Mouse (Mus musculus): Measurements from ENCODE around the gene Adora2a. TPM values are rescaled to one million over a fixed set of nuclear protein-coding genes. Genes with fewer than 3 reads are reported as not detected.
"Not testable (repeated sequence)": the region's sequence is repeated elsewhere in the genome, so short reads cannot be mapped to it uniquely, and the experiment has no call there.

Gene Adora2a
- polyA plus RNA-seq, 2 experiments from 2014 or later, result 16.1 to 36.3 TPM

GRCm38 (mm10) chr10:75350564-75350963 is 33.9 kb downstream of the Adora2a start:
- ATAC-seq, result no peak

GRCm38 (mm10) chr10:75352541-75352940 is 35.9 kb downstream of the Adora2a start:
- ATAC-seq, result no peak

- peak; percentile 97 for ATAC-seq
These were observed 37.2 kb downstream of the Adora2a start for GRCm38 (mm10) chr10:75353838-75354241.

DNA sequence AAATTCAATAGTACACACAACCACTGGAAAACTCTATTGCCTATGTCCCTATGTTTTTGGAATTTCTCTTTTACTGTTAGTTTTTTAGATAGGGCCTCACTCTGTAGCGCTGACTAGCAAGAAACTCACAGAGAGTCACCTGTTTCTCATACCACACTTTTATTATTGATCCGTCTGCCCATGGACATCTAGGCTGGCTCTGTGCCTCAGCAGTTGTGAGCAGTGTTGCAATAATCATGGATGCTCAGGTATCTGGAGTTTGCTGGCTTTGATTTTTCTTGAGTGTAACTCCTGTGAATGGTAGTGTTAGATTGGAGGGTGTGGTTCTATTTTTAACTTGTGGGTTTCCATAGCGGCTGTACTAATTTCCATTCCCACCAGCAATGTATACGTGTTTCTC is 38.7 kb downstream of the Adora2a start:
- ATAC-seq, result no peak

GRCm38 (mm10) chr10:75364214-75364690 is 47.6 kb downstream of the Adora2a start:
- peak; percentile 3 for ATAC-seq

GRCm38 (mm10) chr10:75364796-75365195 is 48.1 kb downstream of the Adora2a start:
- ATAC-seq, result peak; percentile 63

GRCm38 (mm10) chr10:75365231-75365633 is 48.6 kb downstream of the Adora2a start:
- ATAC-seq, result peak; percentile 96

- ATAC-seq, result not testable (repeated sequence)
These were observed 57.1 kb downstream of the Adora2a start for GRCm38 (mm10) chr10:75373655-75374351.

GRCm38 (mm10) chr10:75378688-75379087 is 62.0 kb downstream of the Adora2a start:
- ATAC-seq, result no peak

Other genes with a start within 250 kb of the Adora2a start
- 10 to 100 TPM; 12.0 to 19.5 TPM for gene Specc1l, start 104.8 kb upstream of the Adora2a start, polyA plus RNA-seq (2017; shearing (Covaris generic))
- gene Upb1, start 84.2 kb downstream of the Adora2a start, polyA plus RNA-seq (2017; shearing (Covaris generic)), result under 1 TPM in 1 of 2 experiments, not detected in 1; 0.74 TPM
- 100 to 1,000 TPM; 103 to 218 TPM for gene Snrpd3, start 200.7 kb downstream of the Adora2a start, polyA plus RNA-seq (2017; shearing (Covaris generic))
- 10 to 100 TPM; 16.2 to 23.0 TPM for gene Gucd1, start 201.1 kb downstream of the Adora2a start, polyA plus RNA-seq (2017; shearing (Covaris generic))
- gene Lrrc75b, start 243.5 kb downstream of the Adora2a start, polyA plus RNA-seq (2017; shearing (Covaris generic)), result under 1 TPM in 1 of 2 experiments, not detected in 1; 0.40 TPM
- gene Ggt1, start 244.7 kb downstream of the Adora2a start, polyA plus RNA-seq (2017; shearing (Covaris generic)), result 1 to 10 TPM; 2.8 to 4.0 TPM

Data from CD4-positive, CD25-positive, alpha-beta regulatory T cell, adult 4 months (primary cell).